Mouse (Mus musculus) lung, embryonic 15.5 days (tissue): ENCODE measurements at regions not wholly inside any gene's neighbourhood (a gene's known extent, or its start where the extent isn't known, plus 50 kb on each side); places are given as distances from the start of the nearest gene placed in this dataset.

Source experiments
- ATAC-seq: fragments of 200-750 bp; cut with Nextera tagmentation; 2 replicates; pipeline ENCODE4 v1.8.0; 2017; ENCODE audit warnings: moderate number of reproducible peaks, borderline replicate concordance; ENCODE audit not compliant: low FRiP score, low TSS enrichment; ENCODE audit errors: extremely low read depth
- H3K27ac ChIP-seq: fragments of 300-500 bp; sonication (generic); 2 replicates; pipeline ENCODE4 v1.5.1; 2015; ENCODE audit warnings: moderate library complexity, mild to moderate bottlenecking, inconsistent platforms
- H3K27me3 ChIP-seq: fragments of 300-500 bp; sonication (generic); 2 replicates; pipeline ENCODE4 v1.6.1; 2015; ENCODE audit warnings: inconsistent platforms
- H3K36me3 ChIP-seq: fragments of 300-500 bp; sonication (generic); 2 replicates; pipeline ENCODE4 v1.6.1; 2015; ENCODE audit warnings: inconsistent platforms
- H3K4me1 ChIP-seq: fragments of 300-500 bp; sonication (generic); 2 replicates; pipeline ENCODE4 v1.6.1; 2015; ENCODE audit warnings: inconsistent platforms
- H3K4me2 ChIP-seq: fragments of 300-500 bp; sonication (generic); 2 replicates; pipeline ENCODE4 v1.6.1; 2015; ENCODE audit warnings: inconsistent platforms, mild to moderate bottlenecking, moderate library complexity
- H3K4me3 ChIP-seq: fragments of 300-500 bp; sonication (generic); 2 replicates; pipeline ENCODE4 v1.5.1; 2015; ENCODE audit warnings: mild to moderate bottlenecking, inconsistent platforms
- H3K9ac ChIP-seq: fragments of 300-500 bp; sonication (generic); 2 replicates; pipeline ENCODE4 v1.6.1; 2015; ENCODE audit warnings: inconsistent platforms
- H3K9me3 ChIP-seq: fragments of 300-500 bp; sonication (generic); 2 replicates; pipeline ENCODE4 v1.6.1; 2016; ENCODE audit warnings: inconsistent platforms
- WGBS: fragments of 180-500 bp; shearing (Covaris S2); methylation state at CpG from one replicate; pipeline ENCODE4 v1.1.7; 2015; 5-methylcytosine and 5-hydroxymethylcytosine counted together

GRCm38 (mm10) chr11:84692638-84693037 is 126.7 kb downstream of the Mrm1 start:
- Histone ChIP-seq H3K4me1 (peaks cover 5% of the 10 kb centered on the region), H3K4me3 (no peak overlapping the region), H3K27ac (no peak overlapping the region), H3K9me3 (no peaks in the 10 kb centered on the region), H3K36me3 (no peaks in the 10 kb centered on the region), H3K4me2 (no peak overlapping the region), H3K27me3 (no peaks in the 10 kb centered on the region), H3K9ac (no peak overlapping the region)
- peak; percentile 14; the same call in 1 of the 2 replicates for ATAC-seq
- 4% methylated on average over 10 of the region's 10 CpGs for WGBS

- Histone ChIP-seq H3K4me2 (no peak overlapping the region), H3K27me3 (no peaks in the 10 kb centered on the region), H3K4me1 (peaks cover 5% of the 10 kb centered on the region), H3K9ac (no peak overlapping the region), H3K36me3 (no peaks in the 10 kb centered on the region), H3K4me3 (no peak overlapping the region), H3K27ac (no peak overlapping the region), H3K9me3 (no peaks in the 10 kb centered on the region)
- ATAC-seq, result no peak
- WGBS, result 56% methylated on average over 3 of the region's 3 CpGs
These were observed 127.7 kb downstream of the Mrm1 start for GRCm38 (mm10) chr11:84691410-84692148.

- WGBS, result 86% methylated on average over 9 of the region's 9 CpGs
- Histone ChIP-seq H3K27me3 (no peaks in the 10 kb centered on the region), H3K36me3 (no peaks in the 10 kb centered on the region), H3K27ac (no peak overlapping the region), H3K4me1 (no peaks in the 10 kb centered on the region), H3K4me2 (no peak overlapping the region), H3K4me3 (no peak overlapping the region), H3K9ac (no peak overlapping the region), H3K9me3 (no peaks in the 10 kb centered on the region)
- no peak for ATAC-seq
These were observed 132.8 kb downstream of the Mrm1 start for GRCm38 (mm10) chr11:84686473-84686872.

GRCm38 (mm10) chr11:84684325-84684724 is 135.0 kb downstream of the Mrm1 start:
- no peak overlapping the region for H3K9ac ChIP-seq
- 84% methylated on average over 3 of the region's 3 CpGs for WGBS
- H3K27me3 ChIP-seq, result no peaks in the 10 kb centered on the region

GRCm38 (mm10) chr11:84682931-84683330 is 136.4 kb downstream of the Mrm1 start:
- Histone ChIP-seq H3K4me3 (no peak overlapping the region), H3K36me3 (no peaks in the 10 kb centered on the region), H3K4me1 (no peaks in the 10 kb centered on the region), H3K4me2 (no peak overlapping the region), H3K9ac (no peak overlapping the region), H3K27me3 (no peaks in the 10 kb centered on the region), H3K27ac (no peak overlapping the region), H3K9me3 (no peaks in the 10 kb centered on the region)
- 55% methylated on average over 13 of the region's 13 CpGs for WGBS
- no peak for ATAC-seq

More at GRCm38 (mm10) chr11:84684325-84684724, 135.0 kb downstream of the Mrm1 start:
- Histone ChIP-seq H3K36me3 (no peaks in the 10 kb centered on the region), H3K27ac (no peak overlapping the region), H3K4me2 (no peak overlapping the region), H3K4me1 (no peaks in the 10 kb centered on the region), H3K4me3 (no peak overlapping the region), H3K9me3 (no peaks in the 10 kb centered on the region)
- ATAC-seq, result no peak

- no peak overlapping the region for H3K4me2 ChIP-seq
- WGBS, result 50% methylated on average over 18 of the region's 18 CpGs
- no peaks in the 10 kb centered on the region for H3K9me3 ChIP-seq
- no peak overlapping the region for H3K9ac ChIP-seq
- ATAC-seq, result 0 out of 2 replicates have a peak, but pooled peaks have one; percentile 19
- no peaks in the 10 kb centered on the region for H3K27me3 ChIP-seq
- no peak overlapping the region for H3K27ac ChIP-seq
- H3K36me3 ChIP-seq, result no peaks in the 10 kb centered on the region
- H3K4me3 ChIP-seq, result no peak overlapping the region
- no peaks in the 10 kb centered on the region for H3K4me1 ChIP-seq
These were observed 142.8 kb downstream of the Mrm1 start for GRCm38 (mm10) chr11:84676377-84677078.

- no peaks in the 10 kb centered on the region for H3K4me1 ChIP-seq
- H3K4me2 ChIP-seq, result no peak overlapping the region
- no peak overlapping the region for H3K4me3 ChIP-seq
- no peak overlapping the region for H3K27ac ChIP-seq
- H3K36me3 ChIP-seq, result no peaks in the 10 kb centered on the region
- ATAC-seq, result no peak
- no peaks in the 10 kb centered on the region for H3K27me3 ChIP-seq
- no peaks in the 10 kb centered on the region for H3K9me3 ChIP-seq
- H3K9ac ChIP-seq, result no peak overlapping the region
- WGBS, result 19% methylated on average over 18 of the region's 18 CpGs
These were observed 146.4 kb downstream of the Mrm1 start for GRCm38 (mm10) chr11:84672841-84673473.

GRCm38 (mm10) chr11:84671585-84671984 is 146.2 kb upstream of the Lhx1 start:
- Histone ChIP-seq H3K4me1 (no peaks in the 10 kb centered on the region), H3K36me3 (no peaks in the 10 kb centered on the region), H3K4me3 (no peak overlapping the region), H3K9me3 (no peaks in the 10 kb centered on the region), H3K27me3 (no peaks in the 10 kb centered on the region), H3K27ac (no peak overlapping the region), H3K9ac (no peak overlapping the region), H3K4me2 (no peak overlapping the region)
- no peak for ATAC-seq
- WGBS, result 64% methylated on average over 6 of the region's 6 CpGs

- Histone ChIP-seq H3K27me3 (no peaks in the 10 kb centered on the region), H3K36me3 (no peaks in the 10 kb centered on the region), H3K4me1 (no peaks in the 10 kb centered on the region), H3K27ac (no peak overlapping the region), H3K4me2 (no peak overlapping the region), H3K9me3 (no peaks in the 10 kb centered on the region), H3K4me3 (no peak overlapping the region), H3K9ac (no peak overlapping the region)
- no peak for ATAC-seq
- 68% methylated on average over 4 of the region's 4 CpGs for WGBS
These were observed 142.4 kb upstream of the Lhx1 start for GRCm38 (mm10) chr11:84667711-84668110.

- no peaks in the 10 kb centered on the region for H3K9me3 ChIP-seq
- 40% methylated on average over 3 of the region's 3 CpGs for WGBS
- H3K36me3 ChIP-seq, result no peaks in the 10 kb centered on the region
- H3K9ac ChIP-seq, result no peak overlapping the region
- no peak overlapping the region for H3K4me3 ChIP-seq
- no peak overlapping the region for H3K4me2 ChIP-seq
- no peak for ATAC-seq
- H3K4me1 ChIP-seq, result no peaks in the 10 kb centered on the region
- H3K27me3 ChIP-seq, result no peaks in the 10 kb centered on the region
- H3K27ac ChIP-seq, result no peak overlapping the region
These were observed 138.9 kb upstream of the Lhx1 start for GRCm38 (mm10) chr11:84664258-84664657.

GRCm38 (mm10) chr11:84661981-84662380 is 136.6 kb upstream of the Lhx1 start:
- Histone ChIP-seq H3K27me3 (no peaks in the 10 kb centered on the region), H3K36me3 (no peaks in the 10 kb centered on the region), H3K27ac (no peak overlapping the region), H3K4me3 (no peak overlapping the region), H3K9me3 (no peaks in the 10 kb centered on the region), H3K4me1 (no peaks in the 10 kb centered on the region), H3K4me2 (no peak overlapping the region), H3K9ac (no peak overlapping the region)
- WGBS, result 4% methylated on average over 7 of the region's 7 CpGs
- no peak for ATAC-seq

- 13% methylated on average over 8 of the region's 8 CpGs for WGBS
- no peak for ATAC-seq
- no peak overlapping the region for H3K4me2 ChIP-seq
These were observed 135.5 kb upstream of the Lhx1 start for GRCm38 (mm10) chr11:84660877-84661276.

More at GRCm38 (mm10) chr11:84660877-84661276, 135.5 kb upstream of the Lhx1 start:
- Histone ChIP-seq H3K27me3 (no peaks in the 10 kb centered on the region), H3K4me1 (no peaks in the 10 kb centered on the region), H3K4me3 (no peak overlapping the region), H3K36me3 (no peaks in the 10 kb centered on the region), H3K9me3 (no peaks in the 10 kb centered on the region), H3K9ac (no peak overlapping the region), H3K27ac (no peak overlapping the region)
